Mouse (Mus musculus) hindlimb bud, embryonic 11.5 days (tissue): ENCODE data around the gene Uvssa.

Source experiments
- DNase-seq: peaks from one replicate; pipeline ENCODE4 v3.0.0-alpha.2; 2012; ENCODE audit warnings: low read depth, low spot score; ENCODE audit errors: extremely low spot score

Uvssa gene

DNA sequence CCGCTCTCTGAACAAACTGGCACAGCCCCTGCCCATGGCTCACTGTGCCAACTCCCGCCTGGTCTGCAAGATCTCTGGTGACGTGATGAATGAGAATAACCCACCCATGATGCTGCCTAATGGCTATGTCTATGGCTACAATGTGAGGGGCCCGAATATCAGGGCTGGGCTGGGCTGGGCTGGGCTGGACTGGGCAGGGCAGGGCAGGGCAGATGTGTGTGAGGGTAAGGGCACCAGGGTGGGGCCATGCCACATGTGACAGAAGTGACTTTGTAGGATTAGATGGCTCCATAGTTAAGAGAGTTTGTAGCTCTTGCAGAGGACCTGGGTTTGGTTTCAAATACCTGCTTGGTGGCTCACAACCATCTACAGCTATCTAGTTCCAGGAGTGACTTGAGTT is 6.7 kb upstream of the Uvssa start:
- DNase-seq = no peak

DNA sequence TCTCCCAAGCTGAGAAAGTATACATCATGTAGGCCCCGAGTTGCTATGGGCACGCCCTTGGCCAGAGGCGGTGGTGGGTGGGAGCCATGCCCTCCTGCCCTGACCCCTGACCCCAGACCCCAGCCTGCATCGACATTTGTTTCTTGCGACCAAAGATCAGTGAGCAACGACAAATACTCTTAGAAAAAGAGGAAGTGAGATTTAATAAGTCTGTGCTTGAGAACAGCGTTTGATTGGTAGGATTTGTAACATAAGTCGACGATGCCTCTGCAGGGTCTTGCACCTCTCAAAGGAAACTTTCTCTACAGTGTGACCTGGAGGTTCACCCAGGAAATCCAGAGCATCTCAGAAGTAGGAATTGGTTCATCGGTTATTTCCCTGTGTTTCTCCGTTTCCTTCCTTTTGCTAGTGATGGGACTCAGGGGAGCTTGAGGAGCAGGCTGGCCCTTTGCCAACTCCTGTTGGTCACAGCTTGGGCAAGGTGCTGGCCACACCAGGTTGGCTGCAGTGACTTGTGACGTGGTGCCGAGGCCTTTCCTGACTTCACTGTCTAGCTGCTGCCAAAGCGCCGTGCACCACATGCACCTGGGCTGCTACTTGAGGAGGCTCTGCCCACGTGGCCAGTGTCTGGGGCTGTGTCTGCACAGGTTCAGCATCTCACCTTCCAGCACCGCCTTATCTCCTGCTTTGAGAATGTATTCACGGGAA is 5.9 kb upstream of the Uvssa start:
- DNase-seq = no peak

DNA sequence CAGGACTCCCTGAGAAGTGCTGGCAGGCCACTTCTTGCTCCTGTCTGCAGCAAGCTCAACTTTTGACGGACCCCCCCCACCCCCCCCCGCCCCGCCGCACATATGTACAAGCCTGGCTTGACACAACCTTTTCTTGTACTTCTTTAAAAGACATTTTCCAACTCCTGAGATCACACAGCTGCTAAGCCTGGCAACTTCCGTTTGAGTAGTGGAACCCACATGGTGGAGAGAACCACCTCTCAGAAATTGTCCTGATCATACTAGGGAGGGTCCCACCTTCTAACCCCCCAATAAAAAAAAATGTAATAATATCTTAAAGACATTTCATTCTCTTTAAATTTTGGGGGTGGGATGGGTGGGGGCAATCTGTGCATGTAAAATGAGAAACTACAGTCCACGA is 1.2 kb upstream of the Uvssa start:
- no peak for DNase-seq

DNA sequence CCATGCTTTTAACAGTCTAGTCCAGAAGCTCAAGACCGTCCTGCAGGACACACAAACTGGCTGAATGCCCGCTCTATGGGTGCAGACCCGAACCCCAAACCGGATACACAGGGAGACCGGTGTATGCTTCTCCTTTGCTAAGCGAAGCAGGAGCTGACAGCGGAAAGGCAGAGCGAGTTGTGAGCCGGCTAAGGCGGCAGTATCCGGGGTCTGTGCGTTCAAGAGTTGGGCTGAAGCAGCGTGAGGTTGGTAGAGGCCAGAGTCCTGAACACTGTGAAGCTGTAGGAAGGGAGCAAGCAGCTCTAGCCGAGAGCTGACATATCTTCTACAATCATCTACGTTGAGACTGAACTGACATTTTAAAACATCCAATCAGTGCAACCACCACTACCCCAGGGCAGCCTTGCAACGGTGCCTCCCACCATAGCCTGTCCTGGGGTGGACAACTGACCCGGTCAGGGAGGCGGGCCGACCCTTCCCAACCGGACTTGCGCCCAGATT is 498 bp upstream of the Uvssa start:
- DNase-seq = peak; percentile 16

DNA sequence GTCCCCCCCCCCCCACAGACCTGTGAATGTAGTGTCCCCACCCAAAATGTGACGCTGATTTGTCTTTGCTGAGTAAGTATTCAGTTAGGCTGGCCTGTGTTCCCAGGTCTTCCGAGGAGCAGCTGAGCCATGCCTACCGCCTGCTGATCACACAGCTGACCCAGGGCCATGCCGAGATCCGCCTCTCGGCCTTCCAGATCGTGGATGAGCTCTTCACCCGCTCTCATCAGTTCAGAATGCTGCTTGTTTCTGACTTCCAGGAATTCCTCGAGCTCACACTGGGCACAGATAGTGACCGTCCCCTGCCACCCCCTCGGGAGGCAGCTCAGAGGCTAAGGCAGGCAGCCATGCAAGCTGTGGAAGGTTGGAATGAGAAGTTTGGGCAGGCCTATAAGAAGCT is 9.2 kb downstream of the Uvssa start:
- DNase-seq = no peak

DNA sequence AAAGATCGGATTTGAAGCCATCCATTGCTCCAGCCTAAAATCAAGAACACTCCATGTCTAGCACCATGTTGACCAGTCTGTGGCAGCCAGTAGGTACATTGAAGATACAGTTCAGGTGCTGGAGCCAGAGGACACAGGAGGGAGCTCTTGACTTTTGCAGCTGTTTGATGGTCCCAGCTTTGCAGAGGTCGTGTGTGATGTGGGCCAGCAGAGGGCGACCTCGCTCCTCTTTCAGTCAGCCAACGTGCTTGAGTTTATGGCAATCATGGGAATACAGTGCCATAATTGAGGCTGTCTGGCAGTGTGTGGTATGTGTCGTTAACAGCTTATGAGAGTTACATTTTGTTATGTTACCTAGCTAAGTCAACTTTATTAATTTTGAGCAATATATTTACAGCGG is 15.5 kb downstream of the Uvssa start:
- peak; percentile 64 for DNase-seq

DNA sequence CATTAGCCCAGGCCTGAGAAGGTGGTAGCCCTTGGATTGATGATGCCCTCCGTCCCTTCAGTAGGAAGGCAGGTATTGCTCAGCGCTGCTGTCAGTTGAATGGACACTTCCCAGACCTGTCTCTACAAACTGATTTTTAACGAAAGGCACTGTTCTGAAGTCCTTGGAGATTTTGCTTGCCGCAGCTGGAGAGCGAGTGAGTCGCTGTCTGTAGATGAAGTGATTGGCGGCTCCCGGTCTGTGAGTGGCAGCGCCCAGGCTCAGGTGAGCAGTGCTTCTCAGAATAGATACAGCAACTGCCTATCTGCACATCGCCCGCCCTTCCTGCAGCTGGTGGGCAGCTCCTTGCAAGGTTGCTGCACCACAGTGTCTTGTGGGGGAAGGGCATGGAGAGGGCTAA is 17.3 kb downstream of the Uvssa start:
- DNase-seq = no peak

DNA sequence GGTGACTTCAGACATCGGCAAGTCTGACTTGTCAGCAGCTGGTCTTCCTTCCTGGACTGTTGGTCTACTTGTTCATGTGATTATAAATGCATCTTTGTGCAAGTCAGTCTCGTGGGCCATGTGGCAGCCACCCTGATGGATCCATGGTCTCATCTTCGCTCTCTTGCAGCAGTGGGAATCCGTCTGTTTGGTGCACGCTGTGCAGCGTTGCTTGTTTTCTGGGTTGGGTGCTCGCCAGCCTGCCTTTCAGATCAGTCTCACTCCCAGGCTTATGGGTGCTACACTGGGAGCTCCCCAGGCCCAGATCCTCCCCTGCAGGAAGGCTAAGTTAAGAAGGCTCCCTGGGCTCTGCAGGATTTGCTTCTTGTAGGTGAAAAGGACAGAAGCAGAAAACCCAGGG is 18.5 kb downstream of the Uvssa start:
- DNase-seq = no peak

DNA sequence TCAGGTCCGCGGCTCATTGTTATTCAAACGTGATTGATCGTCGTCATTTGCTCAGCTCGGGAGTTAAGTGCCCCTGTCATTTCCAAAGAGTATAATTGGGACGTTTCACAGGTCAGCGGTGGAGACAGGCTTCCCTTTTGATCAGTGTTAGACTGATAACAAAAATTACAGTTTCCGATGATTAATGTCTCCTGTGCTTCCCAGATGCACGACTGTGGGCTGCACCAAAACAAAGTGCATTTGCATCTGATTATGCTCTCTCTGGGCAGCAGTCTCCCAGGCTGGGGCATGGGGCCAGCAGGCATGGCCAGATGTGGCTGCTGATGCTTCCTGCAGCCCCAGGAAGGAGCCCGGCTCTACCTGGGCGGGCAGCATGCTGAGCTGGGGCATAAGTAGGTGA is 22.5 kb downstream of the Uvssa start:
- no peak for DNase-seq

DNA sequence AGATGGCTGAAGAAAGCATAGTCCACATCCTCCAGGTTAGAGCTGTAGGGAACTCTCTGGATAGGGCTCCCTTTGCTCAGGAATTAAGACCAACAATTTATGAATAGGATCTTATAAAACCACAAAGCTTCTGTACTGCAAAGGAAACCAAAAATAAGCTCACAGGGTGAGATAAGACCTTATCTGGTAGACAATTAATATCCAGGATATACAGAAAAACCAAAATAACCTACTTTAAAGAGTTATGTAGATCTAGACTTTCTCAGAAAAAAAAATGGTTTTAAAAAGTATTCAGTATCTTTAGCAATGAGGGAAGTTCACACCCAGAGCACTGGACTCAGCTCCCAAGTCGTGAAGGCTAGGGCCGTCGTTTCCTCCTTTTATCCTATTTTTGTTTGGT is 42.0 kb downstream of the Uvssa start:
- DNase-seq = no peak

DNA sequence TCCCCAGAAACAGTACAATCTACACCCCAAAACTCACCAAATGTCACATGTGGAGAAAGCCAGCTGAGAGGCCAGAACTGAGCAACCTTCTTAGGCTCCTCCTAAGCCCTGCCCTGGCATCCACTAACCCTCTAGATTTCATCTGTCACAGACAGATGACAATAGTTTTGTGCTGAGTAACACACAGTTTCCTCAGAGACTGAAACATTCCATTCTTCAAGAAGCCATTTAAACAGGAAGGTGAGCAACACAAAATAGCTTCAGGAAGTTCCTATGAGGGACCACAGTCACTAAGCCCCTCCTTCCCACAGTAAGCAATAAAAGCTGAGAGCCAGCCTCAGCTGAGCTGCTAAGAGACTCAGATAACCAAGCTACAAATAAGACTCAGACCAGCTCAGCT is 49.1 kb downstream of the Uvssa start:
- no peak for DNase-seq

DNA sequence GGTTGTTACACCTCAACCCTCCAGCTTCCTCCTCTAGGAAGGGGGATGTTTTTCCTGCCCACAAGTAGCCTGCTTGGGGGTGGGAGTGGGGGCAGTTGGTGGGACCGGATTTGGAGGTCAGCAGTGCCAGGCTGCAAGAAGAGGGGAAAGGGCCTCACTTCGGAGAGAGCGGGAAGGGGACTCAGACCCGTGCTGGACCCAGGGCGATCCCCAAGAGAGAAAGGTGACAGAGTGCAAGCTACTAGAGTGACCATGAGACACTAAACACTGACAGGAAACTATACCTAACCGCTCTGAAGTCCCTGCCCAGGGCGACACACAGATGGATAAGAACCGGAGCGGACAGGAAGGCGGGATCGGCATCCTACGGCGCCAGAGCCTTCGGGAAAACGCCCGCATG is 51.8 kb downstream of the Uvssa start:
- DNase-seq = no peak

DNA sequence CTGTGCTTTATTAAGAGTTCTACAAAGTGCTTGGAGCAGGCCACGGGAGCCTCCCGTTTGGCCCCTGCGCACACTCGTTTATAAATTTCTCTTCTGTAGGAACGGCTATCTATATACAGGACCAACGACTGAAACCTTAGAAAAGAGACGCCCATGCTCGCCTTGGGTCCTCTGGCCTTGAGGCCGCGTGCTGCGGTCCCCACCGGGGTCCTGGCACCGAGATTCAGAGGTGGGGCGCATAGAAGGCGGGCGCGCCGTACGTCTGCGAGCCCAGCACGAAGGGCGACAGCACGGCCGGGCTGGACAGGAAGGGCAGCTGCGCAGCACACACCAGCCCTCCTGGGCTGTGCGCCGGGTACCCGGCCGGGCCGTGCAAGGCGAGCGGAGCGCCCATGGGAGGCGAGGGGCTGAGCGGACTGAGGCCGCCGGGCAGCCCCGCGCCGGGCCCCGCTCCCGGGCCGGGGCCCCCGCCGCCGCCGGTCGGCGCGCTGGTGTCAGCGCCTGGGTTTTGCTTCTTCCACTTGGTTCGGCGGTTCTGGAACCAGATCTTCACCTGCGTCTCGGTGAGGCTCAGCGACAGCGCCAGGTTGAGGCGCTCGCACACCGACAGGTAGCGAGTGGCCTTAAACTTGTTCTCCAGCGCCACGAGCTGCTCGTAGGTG is 52.3 kb downstream of the Uvssa start:
- DNase-seq = no peak

DNA sequence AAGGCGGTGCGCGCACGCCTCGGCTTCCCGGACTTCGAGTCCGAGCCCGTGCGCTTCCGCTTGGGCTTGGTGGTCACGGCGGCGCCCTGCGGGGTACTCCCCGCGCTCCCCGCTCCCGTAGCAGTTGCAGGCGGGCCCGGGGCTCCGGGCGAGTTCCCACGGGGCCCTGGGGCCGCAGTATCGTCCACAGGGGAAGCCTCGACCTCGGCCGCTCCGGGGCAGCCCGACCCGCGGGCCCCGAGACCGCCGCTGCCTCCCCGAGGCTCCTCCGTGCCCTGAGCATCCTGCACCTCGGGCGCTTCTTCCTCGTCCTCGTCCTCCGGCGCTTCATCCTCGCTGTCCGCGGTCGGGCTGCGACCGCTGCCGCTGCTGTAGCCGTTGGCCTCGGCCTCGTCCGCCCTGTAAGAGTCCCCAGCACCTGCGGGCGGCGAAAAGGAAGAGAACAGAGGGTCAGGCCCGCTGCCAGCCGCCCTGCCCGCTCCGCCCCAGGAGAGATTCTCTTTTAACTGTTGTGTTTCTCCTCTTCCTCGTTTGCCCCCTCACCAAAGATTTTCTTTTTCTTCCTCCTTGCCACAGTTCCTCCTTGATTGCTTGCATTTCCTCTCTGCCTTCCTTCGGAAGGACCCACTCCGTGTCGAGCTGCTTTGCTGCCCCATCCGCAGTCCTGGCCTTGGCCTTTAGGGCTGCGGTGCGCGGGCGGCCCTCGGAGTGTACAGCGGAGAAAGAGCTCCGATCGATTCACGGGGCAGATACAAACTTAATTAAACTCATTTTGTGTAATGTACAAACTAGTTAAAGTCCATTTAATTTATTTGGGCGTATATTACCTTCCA is 53.0 kb downstream of the Uvssa start:
- DNase-seq = no peak

DNA sequence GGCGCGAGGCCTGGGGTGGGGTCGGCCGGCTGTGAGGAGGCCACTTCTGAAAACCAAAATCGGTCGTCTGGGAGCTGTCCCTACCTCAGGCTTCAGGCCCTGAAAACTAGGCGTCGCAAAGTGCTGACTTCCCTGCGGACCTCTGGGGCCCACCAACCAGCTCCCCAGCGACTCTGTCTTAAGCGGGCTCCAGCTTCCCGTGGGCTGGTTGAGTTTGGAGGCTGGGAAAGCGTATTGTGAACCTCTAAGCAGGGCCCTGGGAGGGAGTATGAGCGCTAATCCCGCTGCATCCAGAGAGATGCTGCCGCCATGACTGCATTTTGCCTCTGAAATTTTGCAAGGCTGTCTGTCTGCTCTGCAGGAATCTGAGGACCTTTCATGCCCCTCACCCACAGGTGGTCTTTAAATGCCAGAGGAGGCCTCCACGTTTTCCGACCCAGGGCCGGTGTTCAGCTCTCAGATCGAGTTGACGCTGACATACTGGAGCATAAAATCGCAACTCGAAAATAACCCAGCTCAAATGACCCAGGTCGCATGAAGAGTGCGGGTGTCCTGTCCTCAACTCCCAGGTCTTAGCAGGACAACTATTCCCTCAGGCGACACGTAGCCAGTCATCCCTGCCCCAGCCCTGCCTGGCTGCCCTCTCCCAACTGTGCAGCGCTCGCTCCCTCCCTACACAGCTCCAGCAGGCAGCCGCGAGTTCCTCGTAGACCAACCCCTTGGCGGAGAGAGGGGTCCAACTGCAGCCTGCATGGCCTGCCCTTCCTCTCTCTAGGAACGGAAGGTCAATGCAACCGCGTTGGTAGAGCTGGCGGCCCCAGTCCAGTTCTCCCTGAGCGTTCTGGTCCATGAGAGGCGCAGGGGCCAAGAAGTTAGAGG is 53.9 kb downstream of the Uvssa start:
- no peak for DNase-seq

DNA sequence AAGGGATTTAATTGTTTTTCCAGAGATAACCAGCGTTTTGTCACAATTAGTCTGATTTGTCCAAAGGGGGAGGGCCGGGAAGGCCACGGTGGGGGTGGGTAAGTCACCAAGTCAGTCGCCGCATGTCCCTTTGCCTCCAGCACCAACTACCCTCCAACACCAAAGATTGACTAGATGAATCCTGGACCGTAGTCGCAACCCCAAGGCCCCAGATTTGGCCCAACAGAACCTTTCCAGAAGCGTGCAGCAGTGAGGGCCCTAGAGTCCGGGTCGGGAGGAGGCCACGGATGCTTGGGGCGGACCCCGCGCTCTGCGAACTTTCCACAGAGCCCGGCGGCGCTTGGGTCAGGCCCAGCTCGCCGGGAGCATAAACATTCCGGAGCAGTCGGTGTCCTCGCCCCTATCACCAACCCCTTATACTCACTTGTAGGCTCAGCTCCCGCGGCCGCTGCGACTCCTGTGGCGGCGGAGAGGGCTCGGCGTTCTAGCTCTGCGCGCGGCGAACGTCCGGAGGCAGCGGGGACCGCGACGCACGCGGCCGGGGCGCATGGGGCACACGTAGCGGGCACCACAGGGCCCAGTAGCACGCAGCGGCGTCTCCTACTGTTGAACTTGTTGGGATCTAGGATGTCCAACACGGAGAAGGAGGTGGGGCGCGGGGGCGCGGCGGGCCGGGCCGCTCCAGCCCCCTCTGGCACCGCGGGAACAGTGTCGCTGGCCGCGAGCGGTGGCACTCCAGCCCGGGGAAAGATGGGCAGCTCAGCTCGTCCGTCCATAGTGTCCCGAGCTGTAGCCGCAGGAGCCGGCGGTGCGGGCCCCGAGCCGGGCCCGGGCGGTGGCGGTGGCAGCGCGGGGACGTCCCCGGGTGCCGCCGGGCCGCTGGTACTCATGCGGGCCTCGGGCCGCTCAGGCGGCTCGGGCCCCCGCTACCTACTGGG is 55.1 kb downstream of the Uvssa start, which contains the start of gene Nkx1-1:
Gene Nkx1-1 (minus strand): TSS at position 776 of the 938 bp plus-strand sequence.
- DNase-seq = no peak

DNA sequence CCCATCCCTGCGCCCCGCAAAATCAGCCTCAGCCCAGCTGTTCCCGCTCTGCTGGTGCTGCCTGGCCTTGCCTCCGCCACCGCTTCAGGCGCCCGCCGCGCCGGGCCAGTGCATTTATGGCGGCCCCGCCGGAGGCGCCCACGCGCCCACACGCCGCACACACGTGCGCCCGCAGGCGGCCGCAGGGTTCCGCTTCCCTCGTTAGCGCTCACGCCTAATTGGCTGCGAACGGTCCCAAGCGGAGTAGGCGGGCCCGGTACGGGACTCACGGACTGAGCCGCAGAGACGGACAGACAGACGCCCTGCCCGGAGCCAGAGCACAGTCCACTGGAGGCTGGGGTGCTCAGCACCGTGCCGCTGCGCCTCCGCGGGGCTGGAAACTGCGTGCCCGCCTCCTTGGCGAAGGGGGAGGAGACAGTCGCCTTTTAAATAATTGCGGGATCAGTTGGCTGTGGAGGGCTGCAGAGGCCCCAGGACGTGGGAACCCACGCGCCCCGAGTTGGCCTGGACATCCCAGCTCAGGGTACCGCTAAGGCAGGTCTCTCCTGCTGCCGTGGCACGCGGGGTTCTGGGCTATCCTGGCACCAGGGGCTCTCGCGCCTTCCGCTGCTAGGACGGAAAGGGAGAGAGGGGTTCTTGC is 55.9 kb downstream of the Uvssa start:
- DNase-seq = no peak

DNA sequence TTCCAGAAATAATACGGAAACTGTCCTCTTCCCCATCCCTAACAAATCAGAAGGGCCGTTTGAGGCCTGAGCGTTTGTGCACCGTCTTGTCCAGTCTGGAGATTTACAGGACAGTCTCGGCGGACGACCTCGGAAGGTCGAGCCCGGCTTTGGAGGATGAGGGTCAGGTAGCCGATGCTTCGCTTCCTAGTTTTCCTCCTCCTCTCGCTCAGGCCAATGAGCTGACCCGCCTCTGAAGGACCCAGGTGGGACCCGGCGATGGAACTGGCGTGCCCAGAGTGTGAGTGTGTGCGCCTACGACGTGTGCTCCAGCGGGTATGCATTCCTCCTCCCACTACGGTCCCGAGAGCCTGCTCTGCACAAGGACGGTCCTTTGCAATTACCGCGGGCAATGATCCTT is 56.8 kb downstream of the Uvssa start:
- DNase-seq = no peak

DNA sequence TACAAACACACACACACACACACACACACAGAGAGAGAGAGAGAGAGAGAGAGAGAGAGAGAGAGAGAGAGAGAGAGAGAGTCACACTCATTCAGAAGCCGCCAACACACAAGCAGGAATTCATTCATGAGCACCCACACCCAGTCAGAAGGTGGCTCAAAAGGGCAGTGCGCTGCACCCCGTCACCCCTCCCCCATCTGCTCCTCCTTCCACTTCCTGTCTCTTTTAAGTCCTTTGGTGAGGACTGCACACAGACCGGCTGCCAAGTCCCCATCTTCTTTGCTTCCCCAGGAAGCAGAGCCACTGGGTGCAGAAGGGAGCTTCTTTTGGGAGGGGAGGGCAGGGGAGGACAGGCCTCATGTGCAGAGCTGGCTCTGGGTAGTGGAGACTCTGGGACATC is 57.6 kb downstream of the Uvssa start:
- DNase-seq = no peak
